Mouse (Mus musculus): ENCODE data around the gene Maml2. TPM values are rescaled to one million over a fixed set of nuclear protein-coding genes. Genes with fewer than 3 reads are reported as not detected.
A peak's percentile ranks its signal among the peaks of the same experiment; 100 is the strongest.

The Maml2 gene
- polyA plus RNA-seq, 1 experiment from 2014 or later: 13.9 TPM

GRCm38 (mm10) chr9:13300041-13300441, 2.3 kb downstream of the Maml2 start:
- no peaks in the 10 kb centered on the region for H3K27me3 ChIP-seq (replicated peaks)
- WGBS: 29% methylated on average over 3 of the region's 3 CpGs
- peaks cover 72% of the 10 kb centered on the region for H3K4me1 ChIP-seq
- no peak overlapping the region for H3K27ac ChIP-seq
- H3K4me3 ChIP-seq: peak overlapping the region; percentile 64
- H3K4me2 ChIP-seq (replicated peaks): peak overlapping the region; percentile 96
- no peak for ATAC-seq (ENCODE audit: low FRiP score, low read depth)
- peak overlapping the region; percentile 35 for H3K9ac ChIP-seq
- H3K9me3 ChIP-seq: no peaks in the 10 kb centered on the region
- H3K36me3 ChIP-seq: no peaks in the 10 kb centered on the region

- H3K4me1 ChIP-seq: peaks cover 71% of the 10 kb centered on the region
- peak overlapping the region; percentile 96 for H3K4me2 ChIP-seq (replicated peaks)
- H3K27ac ChIP-seq: no peak overlapping the region
- WGBS: 44% methylated on average over 9 of the region's 9 CpGs
- H3K36me3 ChIP-seq: no peaks in the 10 kb centered on the region
- no peak for ATAC-seq (ENCODE audit: low FRiP score, low read depth)
- H3K9ac ChIP-seq: peak overlapping the region; percentile 33; the same call in 1 of the 2 replicates
- no peaks in the 10 kb centered on the region for H3K9me3 ChIP-seq
- 0 out of 2 replicates have a peak overlapping the region, but pooled peaks have one; percentile 64 for H3K4me3 ChIP-seq
- no peaks in the 10 kb centered on the region for H3K27me3 ChIP-seq (replicated peaks)
These were observed 3.4 kb downstream of the Maml2 start for GRCm38 (mm10) chr9:13300891-13301782.

- Histone ChIP-seq H3K36me3 (no peaks in the 10 kb centered on the region), H3K4me1 (peaks cover 80% of the 10 kb centered on the region), H3K4me3 (no peak overlapping the region), H3K27me3 (replicated peaks) (no peaks in the 10 kb centered on the region), H3K27ac (no peak overlapping the region), H3K9ac (no peak overlapping the region), H3K9me3 (no peaks in the 10 kb centered on the region), H3K4me2 (replicated peaks) (peak overlapping the region; percentile 96)
- ATAC-seq (ENCODE audit: low FRiP score, low read depth): no peak
- WGBS: 37% methylated on average over 6 of the region's 6 CpGs
These were observed 4.5 kb downstream of the Maml2 start for GRCm38 (mm10) chr9:13302183-13302825.

GRCm38 (mm10) chr9:13303099-13303771, 5.5 kb downstream of the Maml2 start:
- no peaks in the 10 kb centered on the region for H3K9me3 ChIP-seq
- WGBS: 29% methylated on average over 5 of the region's 5 CpGs

GRCm38 (mm10) chr9:13303976-13304375, 6.2 kb downstream of the Maml2 start:
- no peaks in the 10 kb centered on the region for H3K36me3 ChIP-seq
- 30% methylated on average over 6 of the region's 6 CpGs for WGBS
- 0 out of 2 replicates have a peak overlapping the region, but pooled peaks have one; percentile 5 for H3K4me2 ChIP-seq (replicated peaks)
- ATAC-seq (ENCODE audit: low FRiP score, low read depth): no peak
- H3K27ac ChIP-seq: no peak overlapping the region
- H3K4me1 ChIP-seq: peaks cover 81% of the 10 kb centered on the region
- H3K4me3 ChIP-seq: no peak overlapping the region
- no peak overlapping the region for H3K9ac ChIP-seq
- H3K27me3 ChIP-seq (replicated peaks): no peaks in the 10 kb centered on the region
- H3K9me3 ChIP-seq: no peaks in the 10 kb centered on the region

More at GRCm38 (mm10) chr9:13303099-13303771, 5.5 kb downstream of the Maml2 start:
- peak; percentile 14; the same call in 1 of the 2 replicates for ATAC-seq (ENCODE audit: low FRiP score, low read depth)
- H3K4me3 ChIP-seq: no peak overlapping the region
- H3K27me3 ChIP-seq (replicated peaks): no peaks in the 10 kb centered on the region
- H3K4me2 ChIP-seq (replicated peaks): peak overlapping the region; percentile 96; the same call in 1 of the 2 replicates
- peaks cover 81% of the 10 kb centered on the region for H3K4me1 ChIP-seq
- no peak overlapping the region for H3K27ac ChIP-seq
- no peaks in the 10 kb centered on the region for H3K36me3 ChIP-seq
- H3K9ac ChIP-seq: no peak overlapping the region

GRCm38 (mm10) chr9:13306471-13306870, 8.7 kb downstream of the Maml2 start:
- no peak overlapping the region for H3K27ac ChIP-seq
- 92% methylated on average over 3 of the region's 3 CpGs for WGBS

GRCm38 (mm10) chr9:13307226-13307625, 9.5 kb downstream of the Maml2 start:
- H3K27ac ChIP-seq: no peak overlapping the region
- no peaks in the 10 kb centered on the region for H3K36me3 ChIP-seq
- H3K4me2 ChIP-seq (replicated peaks): no peak overlapping the region
- WGBS: 62% methylated on average over 4 of the region's 4 CpGs
- peaks cover 64% of the 10 kb centered on the region for H3K4me1 ChIP-seq
- no peaks in the 10 kb centered on the region for H3K9me3 ChIP-seq
- no peak overlapping the region for H3K4me3 ChIP-seq
- ATAC-seq (ENCODE audit: low FRiP score, low read depth): no peak
- H3K27me3 ChIP-seq (replicated peaks): no peaks in the 10 kb centered on the region
- H3K9ac ChIP-seq: no peak overlapping the region

More at GRCm38 (mm10) chr9:13306471-13306870, 8.7 kb downstream of the Maml2 start:
- ATAC-seq (ENCODE audit: low FRiP score, low read depth): no peak
- Histone ChIP-seq H3K9me3 (no peaks in the 10 kb centered on the region), H3K9ac (no peak overlapping the region), H3K27me3 (replicated peaks) (no peaks in the 10 kb centered on the region), H3K4me3 (no peak overlapping the region), H3K4me1 (peaks cover 72% of the 10 kb centered on the region), H3K36me3 (no peaks in the 10 kb centered on the region), H3K4me2 (replicated peaks) (no peak overlapping the region)

GRCm38 (mm10) chr9:13308718-13309117, 11.0 kb downstream of the Maml2 start:
- Histone ChIP-seq H3K36me3 (no peaks in the 10 kb centered on the region), H3K9me3 (no peaks in the 10 kb centered on the region), H3K4me1 (peaks cover 52% of the 10 kb centered on the region), H3K9ac (no peak overlapping the region), H3K27ac (no peak overlapping the region), H3K4me3 (no peak overlapping the region), H3K27me3 (replicated peaks) (no peaks in the 10 kb centered on the region), H3K4me2 (replicated peaks) (no peak overlapping the region)
- ATAC-seq (ENCODE audit: low FRiP score, low read depth): peak; percentile 46
- 37% methylated on average over 8 of the region's 8 CpGs for WGBS

- no peaks in the 10 kb centered on the region for H3K27me3 ChIP-seq (replicated peaks)
- H3K36me3 ChIP-seq: no peaks in the 10 kb centered on the region
- H3K27ac ChIP-seq: no peak overlapping the region
- no peak overlapping the region for H3K9ac ChIP-seq
- peak; percentile 23; the same call in 1 of the 2 replicates for ATAC-seq (ENCODE audit: low FRiP score, low read depth)
- H3K4me2 ChIP-seq (replicated peaks): no peak overlapping the region
- H3K4me1 ChIP-seq: peaks cover 45% of the 10 kb centered on the region
- no peak overlapping the region for H3K4me3 ChIP-seq
- no peaks in the 10 kb centered on the region for H3K9me3 ChIP-seq
- 59% methylated on average over 7 of the region's 7 CpGs for WGBS
These were observed 12.1 kb downstream of the Maml2 start for GRCm38 (mm10) chr9:13309807-13310206.

- Histone ChIP-seq H3K36me3 (no peaks in the 10 kb centered on the region), H3K27me3 (replicated peaks) (no peaks in the 10 kb centered on the region), H3K27ac (peak overlapping the region; percentile 23; the same call in 1 of the 2 replicates), H3K4me1 (peaks cover 45% of the 10 kb centered on the region), H3K9ac (no peak overlapping the region), H3K9me3 (no peaks in the 10 kb centered on the region), H3K4me2 (replicated peaks) (no peak overlapping the region), H3K4me3 (no peak overlapping the region)
- 30% methylated on average over 3 of the region's 3 CpGs for WGBS
- no peak for ATAC-seq (ENCODE audit: low FRiP score, low read depth)
These were observed 12.5 kb downstream of the Maml2 start for GRCm38 (mm10) chr9:13310236-13310635.

- Histone ChIP-seq H3K9me3 (no peaks in the 10 kb centered on the region), H3K9ac (no peak overlapping the region), H3K27me3 (replicated peaks) (no peaks in the 10 kb centered on the region), H3K4me1 (peaks cover 45% of the 10 kb centered on the region), H3K4me2 (replicated peaks) (no peak overlapping the region), H3K4me3 (no peak overlapping the region), H3K36me3 (no peaks in the 10 kb centered on the region), H3K27ac (no peak overlapping the region)
- WGBS: 51% methylated on average over 2 of the region's 2 CpGs
- no peak for ATAC-seq (ENCODE audit: low FRiP score, low read depth)
These were observed 13.3 kb downstream of the Maml2 start for GRCm38 (mm10) chr9:13311094-13311493.

- Histone ChIP-seq H3K4me2 (replicated peaks) (no peak overlapping the region), H3K4me1 (peaks cover 20% of the 10 kb centered on the region), H3K4me3 (no peak overlapping the region), H3K9me3 (no peaks in the 10 kb centered on the region), H3K27me3 (replicated peaks) (no peaks in the 10 kb centered on the region), H3K9ac (no peak overlapping the region), H3K27ac (no peak overlapping the region), H3K36me3 (no peaks in the 10 kb centered on the region)
- no peak for ATAC-seq (ENCODE audit: low FRiP score, low read depth)
- 92% methylated on average over 2 of the region's 2 CpGs for WGBS
These were observed 16.2 kb downstream of the Maml2 start for GRCm38 (mm10) chr9:13313923-13314322.
